Mouse (Mus musculus) small intestine, adult 2 months (tissue): ENCODE data around the gene Pcnx3. TPM values are rescaled to one million over a fixed set of nuclear protein-coding genes. Genes with fewer than 3 reads are reported as not detected.
A peak's percentile ranks its signal among the peaks of the same experiment; 100 is the strongest.

Source experiments
- H3K27ac ChIP-seq: fragments of 200-500 bp; 2 replicates; pipeline ENCODE4 v1.5.1; 2012; ENCODE audit warnings: low read depth, low read length, control low read depth, inconsistent platforms; ENCODE audit not compliant: insufficient read depth
- H3K27me3 ChIP-seq: fragments of 200-500 bp; 2 replicates; pipeline ENCODE4 v1.6.1; 2012; ENCODE audit warnings: mild to moderate bottlenecking, moderate library complexity, low read length, inconsistent platforms; ENCODE audit not compliant: control insufficient read depth, insufficient read depth
- H3K36me3 ChIP-seq: fragments of 200-500 bp; 2 replicates; pipeline ENCODE4 v1.6.1; 2012; ENCODE audit warnings: mild to moderate bottlenecking, low read length, control low read depth, inconsistent platforms; ENCODE audit not compliant: control insufficient read depth, insufficient read depth
- H3K4me1 ChIP-seq: fragments of 200-500 bp; 2 replicates; pipeline ENCODE4 v1.6.1; 2012; ENCODE audit warnings: low read length, inconsistent platforms, mixed read lengths; ENCODE audit not compliant: control insufficient read depth, insufficient read depth, insufficient read length
- H3K4me3 ChIP-seq: fragments of 200-500 bp; 2 replicates; pipeline ENCODE4 v1.5.1; 2012; ENCODE audit warnings: low read depth, mild to moderate bottlenecking, control low read depth, inconsistent platforms, low read length, moderate library complexity
- CTCF ChIP-seq: fragments of 200-500 bp; IDR thresholded peaks from 2 replicates; pipeline ENCODE4 v1.5.1; 2012; ENCODE audit warnings: low read depth, mild to moderate bottlenecking, control low read depth, inconsistent platforms, low read length, moderate library complexity, mixed read lengths; ENCODE audit not compliant: insufficient replicate concordance, insufficient read length; ENCODE audit errors: extremely low read depth
- POLR2A ChIP-seq: fragments of 200-500 bp; IDR thresholded peaks from 2 replicates; pipeline ENCODE4 v1.6.1; 2012; ENCODE audit warnings: low read depth, mild to moderate bottlenecking, control low read depth, inconsistent platforms, low read length, moderate library complexity
- WGBS: fragments of 180-500 bp; shearing (Covaris S2); methylation state at CpG from one replicate; pipeline ENCODE4 v1.1.7; 2018; 5-methylcytosine and 5-hydroxymethylcytosine counted together
- polyA plus RNA-seq: library from polyadenylated mRNA; depleted of rRNA; stranded (reverse); fragments of >200 nt; gene quantifications from 2 replicates; pipeline ENCODE4 v1.2.3, GENCODE M21; 2012

Gene Pcnx3
- polyA plus RNA-seq, 1 experiment = 150 TPM

GRCm38 (mm10) chr19:5653969-5654719 is 34.6 kb downstream of the Pcnx3 start:
- WGBS = 29% methylated on average over 62 of the region's 62 CpGs
- TF ChIP-seq POLR2A (no peak), CTCF (no peak)
- peaks cover 2% of the 10 kb centered on the region; the same call in 1 of the 2 replicates for H3K36me3 ChIP-seq
- H3K4me1 ChIP-seq = peaks cover 11% of the 10 kb centered on the region
- H3K27ac ChIP-seq = no peak overlapping the region
- H3K27me3 ChIP-seq = no peaks in the 10 kb centered on the region
- peak overlapping the region; percentile 56 for H3K4me3 ChIP-seq

DNA sequence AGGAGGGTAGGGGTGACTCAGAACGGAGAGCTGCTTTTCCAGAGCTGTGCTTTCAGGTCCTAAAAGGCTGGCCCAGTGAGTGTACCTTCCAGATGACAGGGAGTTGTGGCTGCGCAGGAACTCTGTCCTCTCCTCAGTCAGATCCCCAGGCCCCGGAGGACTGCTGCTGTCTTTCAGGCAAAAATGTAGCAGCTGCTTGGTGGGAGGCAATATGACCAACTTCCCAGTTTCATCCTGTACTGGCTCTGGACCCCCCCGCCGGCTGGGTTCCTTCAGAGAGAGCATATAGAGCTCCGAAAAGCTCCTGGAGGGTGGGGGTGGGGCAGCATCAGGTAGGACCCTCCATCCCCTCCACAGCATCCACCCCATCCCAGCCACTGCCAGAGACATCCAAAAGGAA is 36.1 kb downstream of the Pcnx3 start:
- 89% methylated on average over 6 of the region's 6 CpGs for WGBS
- TF ChIP-seq POLR2A (no peak), CTCF (no peak)
- Histone ChIP-seq H3K36me3 (peaks cover 2% of the 10 kb centered on the region), H3K4me1 (peaks cover 19% of the 10 kb centered on the region), H3K27me3 (no peaks in the 10 kb centered on the region), H3K27ac (no peak overlapping the region), H3K4me3 (no peak overlapping the region)

DNA sequence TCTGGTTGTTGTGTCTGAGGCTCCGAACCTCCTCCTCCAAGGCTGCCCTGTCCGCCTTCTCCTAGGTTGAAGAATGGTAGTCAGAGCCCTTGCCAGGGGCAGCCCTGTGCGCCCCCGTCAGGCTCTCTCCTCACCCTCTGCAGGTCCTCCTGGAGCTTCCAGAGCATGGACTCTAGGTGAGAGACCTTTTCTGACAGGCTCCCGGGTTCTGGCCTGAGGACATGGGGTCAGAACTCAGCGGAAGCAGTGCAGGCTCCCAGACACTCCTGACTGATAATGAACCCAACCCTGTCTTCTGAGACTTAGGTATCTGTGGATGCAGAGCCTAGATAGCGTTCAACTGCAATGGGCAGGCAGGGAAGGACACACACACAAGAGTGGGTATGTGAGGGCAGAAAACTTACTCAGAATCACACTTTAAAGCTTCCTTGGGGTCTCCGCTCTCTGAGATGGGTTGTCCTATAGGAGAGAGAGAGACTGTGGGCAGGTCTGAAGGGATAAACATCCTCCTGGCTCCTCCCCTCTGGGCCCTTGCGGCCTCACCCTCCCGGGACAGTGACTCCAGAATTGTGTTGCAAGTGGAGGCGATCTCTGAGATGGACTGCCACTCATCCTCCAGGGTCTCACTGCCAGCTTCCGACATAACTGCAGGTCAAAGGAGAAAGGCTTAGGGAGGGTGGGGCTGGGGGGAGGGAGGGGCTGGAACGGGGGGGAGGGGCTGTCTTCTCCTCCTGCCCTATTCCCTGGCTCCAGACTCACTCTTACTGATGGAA is 37.0 kb downstream of the Pcnx3 start:
- H3K4me3 ChIP-seq = no peak overlapping the region
- TF ChIP-seq CTCF (no peak), POLR2A (no peak)
- peaks cover 19% of the 10 kb centered on the region for H3K4me1 ChIP-seq
- WGBS = 81% methylated on average over 13 of the region's 13 CpGs
- H3K27me3 ChIP-seq = no peaks in the 10 kb centered on the region
- peaks cover 11% of the 10 kb centered on the region for H3K36me3 ChIP-seq
- H3K27ac ChIP-seq = no peak overlapping the region

DNA sequence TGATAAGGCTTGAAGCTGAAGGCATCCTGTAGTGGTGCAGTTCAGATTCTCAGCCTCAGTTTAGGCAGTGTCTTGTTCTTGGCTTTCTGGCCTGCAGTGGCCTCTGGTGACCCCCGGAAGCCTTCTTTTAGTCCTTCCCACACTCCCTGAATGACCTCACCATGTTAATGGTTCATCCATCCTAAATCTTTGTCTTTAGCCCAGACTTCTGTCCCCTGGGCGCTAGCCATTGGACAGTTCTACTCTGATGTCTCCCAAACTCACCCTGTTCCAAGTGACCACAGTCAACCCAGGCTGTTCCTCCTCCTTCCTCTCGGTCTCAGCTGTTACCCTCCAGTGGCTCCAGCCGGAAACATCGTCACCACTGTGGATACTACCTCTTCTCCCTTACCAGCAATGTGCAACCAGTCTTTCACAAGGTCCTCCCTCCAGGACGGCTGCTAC is 39.4 kb downstream of the Pcnx3 start:
- peaks cover 32% of the 10 kb centered on the region for H3K36me3 ChIP-seq
- WGBS = 55% methylated on average over 6 of the region's 6 CpGs
- H3K4me3 ChIP-seq = peak overlapping the region; percentile 35
- H3K27me3 ChIP-seq = no peaks in the 10 kb centered on the region
- peaks cover 11% of the 10 kb centered on the region for H3K4me1 ChIP-seq
- H3K27ac ChIP-seq = peak overlapping the region; percentile 36; the same call in 1 of the 2 replicates
- no peak for TF ChIP-seq POLR2A

DNA sequence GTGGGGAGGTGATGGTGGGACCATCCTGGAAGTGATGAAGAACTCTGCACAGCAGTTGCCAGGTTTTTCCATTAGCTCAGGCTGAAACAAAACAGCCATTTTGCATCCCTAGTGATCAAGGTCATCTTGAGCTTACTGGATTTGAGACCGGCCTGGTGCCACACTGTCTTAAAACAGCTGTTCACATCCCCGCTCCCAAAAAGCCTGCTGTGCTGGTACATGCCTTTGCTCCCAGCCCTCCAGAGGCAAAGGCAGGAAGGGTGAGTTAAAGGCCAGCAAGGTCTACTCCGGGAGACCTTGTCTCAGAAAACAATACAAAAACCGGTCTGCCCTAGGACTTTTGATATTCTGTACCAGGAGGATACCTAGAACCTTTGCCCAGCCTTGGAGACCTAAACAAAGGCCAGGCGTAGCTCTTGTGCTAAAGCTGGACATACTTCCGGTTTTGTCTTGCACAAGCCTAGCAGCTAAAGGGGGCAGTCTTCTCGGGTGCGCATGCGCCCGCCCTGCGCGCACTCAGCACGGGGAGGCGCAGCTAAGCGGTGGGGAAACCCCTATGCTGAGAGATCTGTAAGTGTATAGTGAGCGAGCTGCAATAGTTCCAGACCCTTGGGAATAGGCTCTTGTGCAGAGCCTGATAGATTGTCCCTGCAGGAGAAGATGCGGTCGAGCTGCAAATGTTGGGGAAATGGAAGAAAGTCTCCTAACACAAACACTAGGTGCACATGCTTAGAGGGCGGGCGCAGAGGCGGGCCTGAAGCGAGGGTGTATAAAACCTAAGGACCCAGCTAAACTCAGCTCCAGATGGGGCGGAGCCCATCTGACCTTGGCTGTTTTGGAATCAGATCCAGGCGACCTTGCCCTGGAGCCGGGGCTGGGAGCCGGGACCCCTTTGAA is 40.1 kb downstream of the Pcnx3 start:
- WGBS = 4% methylated on average over 26 of the region's 26 CpGs
- Histone ChIP-seq H3K4me3 (peak overlapping the region; percentile 35), H3K36me3 (peaks cover 39% of the 10 kb centered on the region), H3K27me3 (no peaks in the 10 kb centered on the region), H3K4me1 (peaks cover 8% of the 10 kb centered on the region), H3K27ac (peak overlapping the region; percentile 61)
- TF ChIP-seq CTCF (peak; percentile 18; the same call in 1 of the 2 replicates), POLR2A (no peak)

- Histone ChIP-seq H3K4me3 (no peak overlapping the region), H3K27ac (no peak overlapping the region), H3K36me3 (peaks cover 44% of the 10 kb centered on the region), H3K4me1 (peaks cover 8% of the 10 kb centered on the region), H3K27me3 (no peaks in the 10 kb centered on the region)
- 90% methylated on average over 6 of the region's 6 CpGs for WGBS
- no peak for TF ChIP-seq CTCF
- TF ChIP-seq POLR2A = no peak
Measured at GRCm38 (mm10) chr19:5647791-5648190, 40.9 kb downstream of the Pcnx3 start.
